Mouse (Mus musculus): ENCODE measurements around the gene Brsk2.
A peak's percentile ranks its signal among the peaks of the same experiment; 100 is the strongest.

Brsk2 gene

DNA sequence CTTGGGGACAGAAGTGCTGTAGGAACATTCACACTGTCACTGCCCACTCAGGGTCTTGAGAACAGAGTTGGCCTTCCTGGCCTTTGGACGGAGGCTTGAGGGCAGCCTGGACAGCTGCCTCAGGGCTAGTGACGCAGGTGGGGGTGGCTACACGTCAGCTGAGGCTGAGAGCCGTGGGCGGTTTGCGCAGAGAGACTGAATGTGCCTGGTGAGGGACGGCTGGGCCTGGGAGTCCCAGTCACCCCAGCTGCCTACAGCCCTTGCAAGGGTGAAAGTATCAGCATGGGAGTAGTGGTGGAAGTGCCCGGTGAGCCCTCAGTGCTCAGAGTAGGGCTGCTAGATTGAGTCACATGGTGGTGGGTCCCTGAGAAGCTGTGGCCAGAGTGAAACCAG, 6.6 kb downstream of the Brsk2 start:
- DNase-seq (ENCODE audit: low spot score): no peak

- no peak for DNase-seq (ENCODE audit: low spot score)
These were observed 8.0 kb downstream of the Brsk2 start for GRCm38 (mm10) chr7:141957524-141958051.

DNA sequence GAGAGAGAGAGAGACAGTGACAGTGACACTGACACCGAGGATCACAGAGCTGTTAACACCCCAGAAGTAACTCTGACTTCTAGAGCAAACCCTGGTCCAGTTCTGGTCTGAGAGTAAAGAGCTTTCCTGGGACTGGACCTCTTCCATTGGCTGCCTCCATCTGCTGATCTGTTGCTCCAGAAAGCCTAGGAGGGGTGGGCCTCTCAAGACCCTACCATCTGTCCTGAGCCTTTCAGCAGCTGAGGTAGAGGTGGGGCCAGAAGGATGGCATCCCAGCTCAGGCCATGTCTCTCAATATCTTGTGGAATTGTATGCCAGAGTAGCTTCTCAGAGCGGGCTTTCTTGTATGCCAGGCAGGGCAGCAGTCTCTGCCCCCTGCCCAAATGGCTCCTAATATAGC, 8.7 kb downstream of the Brsk2 start:
- DNase-seq (ENCODE audit: low spot score): no peak

DNA sequence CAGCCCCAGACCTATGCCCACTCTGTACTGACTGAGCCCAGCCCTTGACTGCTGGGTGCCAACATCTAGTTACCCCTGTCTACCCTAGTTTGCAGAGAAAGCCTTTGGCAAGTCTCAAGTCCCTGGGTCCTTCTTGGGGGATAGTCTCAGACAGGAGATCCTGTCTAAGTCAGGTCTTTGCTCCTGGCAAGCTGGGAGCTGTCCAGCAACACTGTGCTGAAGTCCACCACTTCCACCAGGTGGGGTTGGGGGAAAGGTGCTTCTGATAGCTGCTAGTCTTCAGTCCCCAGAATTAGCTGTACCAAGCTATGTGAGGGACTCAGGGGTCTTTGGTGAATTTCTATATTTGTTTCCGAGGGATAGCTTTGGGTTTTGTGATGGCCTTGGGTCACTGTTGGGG, 9.6 kb downstream of the Brsk2 start:
- DNase-seq (ENCODE audit: low spot score): no peak

DNA sequence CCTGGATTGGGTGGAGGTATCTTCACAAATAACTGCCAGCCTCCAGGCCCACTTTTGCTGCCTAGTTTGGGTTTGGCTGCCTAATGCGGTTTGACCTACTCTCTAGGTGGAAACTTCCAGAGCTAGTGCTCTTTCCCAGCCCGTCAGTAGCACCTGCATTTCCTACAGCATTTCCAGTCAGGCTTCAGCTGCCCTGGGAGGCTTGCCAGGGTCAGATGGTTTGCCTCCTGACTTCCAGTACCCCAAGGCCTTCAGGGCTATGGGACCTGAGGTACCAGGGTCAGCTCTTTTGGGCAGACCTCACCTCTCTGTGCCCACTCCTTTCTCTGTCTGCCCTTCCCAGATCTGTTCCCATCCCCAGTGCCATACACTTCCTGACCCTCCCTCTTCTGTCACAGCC, 11.4 kb downstream of the Brsk2 start:
- no peak for DNase-seq (ENCODE audit: low spot score)

DNA sequence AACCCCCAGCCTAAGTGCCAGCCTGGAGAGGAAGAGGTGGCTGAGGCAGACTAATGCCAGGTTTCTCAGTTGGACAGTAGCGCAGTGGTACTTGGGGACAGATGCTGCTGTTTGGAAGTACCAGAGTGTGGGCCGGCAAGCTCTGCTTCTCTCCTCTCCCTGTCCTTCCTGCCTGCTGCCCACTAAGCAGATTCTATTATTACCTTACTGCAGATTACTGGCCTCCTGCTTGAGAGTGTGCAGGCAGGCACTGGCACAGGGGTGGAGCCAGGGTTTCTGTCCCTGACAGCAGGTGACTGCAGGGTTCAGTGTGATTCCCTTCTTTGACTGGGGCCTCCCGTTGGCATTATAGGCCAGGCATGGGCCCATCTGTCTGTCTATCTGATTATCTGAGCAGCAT, 11.9 kb downstream of the Brsk2 start:
- no peak for DNase-seq (ENCODE audit: low spot score)

GRCm38 (mm10) chr7:141962521-141962920, 13.0 kb downstream of the Brsk2 start:
- DNase-seq (ENCODE audit: low spot score): no peak

- no peak for DNase-seq (ENCODE audit: low spot score)
These were observed 16.7 kb downstream of the Brsk2 start for GRCm38 (mm10) chr7:141966281-141966680.

GRCm38 (mm10) chr7:141972831-141973619, 23.5 kb downstream of the Brsk2 start:
- DNase-seq (ENCODE audit: low spot score): peak; percentile 14

- DNase-seq (ENCODE audit: low spot score): peak; percentile 11
These were observed 28.5 kb downstream of the Brsk2 start for GRCm38 (mm10) chr7:141978003-141978402.

DNA sequence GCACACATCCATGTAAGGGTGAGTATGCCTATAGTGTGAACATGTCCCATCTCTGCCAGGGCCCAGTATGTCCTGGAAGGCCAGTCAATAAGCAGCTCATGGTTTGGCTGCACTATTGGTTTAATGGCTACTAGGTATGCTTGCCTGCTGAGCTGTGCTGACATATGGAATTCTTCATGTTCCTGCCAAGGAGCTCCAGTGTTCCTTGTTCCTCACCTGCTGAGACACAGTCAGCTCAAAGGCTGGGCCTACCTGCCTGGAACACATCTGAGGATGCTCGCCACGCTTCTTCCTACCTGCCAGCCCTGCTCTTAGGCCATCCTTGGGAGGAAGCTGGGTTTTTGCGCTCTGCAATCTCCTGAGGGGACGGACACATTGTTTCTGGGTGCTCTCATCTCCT, 29.7 kb downstream of the Brsk2 start:
- DNase-seq (ENCODE audit: low spot score): no peak

GRCm38 (mm10) chr7:141981237-141981636, 31.7 kb downstream of the Brsk2 start:
- DNase-seq (ENCODE audit: low spot score): no peak

- DNase-seq (ENCODE audit: low spot score): no peak
These were observed 38.8 kb downstream of the Brsk2 start for GRCm38 (mm10) chr7:141988314-141988806.

- DNase-seq (ENCODE audit: low spot score): no peak
These were observed 41.6 kb downstream of the Brsk2 start for GRCm38 (mm10) chr7:141991183-141991582.

- DNase-seq (ENCODE audit: low spot score): no peak
These were observed 44.6 kb downstream of the Brsk2 start for GRCm38 (mm10) chr7:141994121-141994520.

DNA sequence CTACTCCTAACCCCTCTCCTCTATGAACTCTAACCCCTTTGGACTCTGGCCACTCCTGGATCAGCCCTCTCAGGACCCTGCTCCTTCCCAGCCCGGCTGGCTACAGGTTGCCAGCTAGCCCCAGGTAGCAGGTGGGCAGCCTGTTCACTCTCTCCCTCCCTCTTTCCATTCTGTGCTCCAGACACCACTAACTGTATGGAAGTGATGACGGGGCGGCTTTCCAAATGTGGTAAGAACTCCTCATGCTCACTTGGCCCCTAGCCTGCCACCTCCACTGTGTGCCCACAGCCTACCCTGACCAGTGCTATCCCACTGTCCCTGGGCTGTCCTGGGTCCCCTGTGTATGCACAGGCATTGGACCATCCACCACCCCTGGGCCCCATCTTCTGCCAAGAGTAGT, 51.1 kb downstream of the Brsk2 start:
- DNase-seq (ENCODE audit: low spot score): no peak

- no peak for DNase-seq (ENCODE audit: low spot score)
These were observed 52.2 kb downstream of the Brsk2 start for GRCm38 (mm10) chr7:142001597-142002340.

DNA sequence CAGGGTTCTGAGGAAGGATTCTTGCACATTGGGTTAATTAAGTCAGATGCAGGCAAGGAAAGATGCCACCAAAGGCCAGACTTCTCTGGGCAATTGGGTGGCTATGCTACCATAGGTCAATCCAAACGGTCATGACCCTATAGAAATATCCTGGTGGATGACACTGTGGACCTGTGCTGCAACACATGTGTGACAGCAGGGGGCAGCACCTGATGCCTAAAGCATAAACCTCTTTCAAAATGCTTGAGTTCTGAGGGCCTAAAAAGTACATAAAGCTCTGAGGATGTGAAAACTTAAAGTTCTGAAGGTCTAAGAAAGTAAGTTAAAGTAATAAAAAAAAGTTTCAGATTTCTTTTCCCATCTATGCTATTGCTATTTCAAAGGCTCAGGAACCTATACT, 67.0 kb downstream of the Brsk2 start:
- DNase-seq (ENCODE audit: low spot score): peak; percentile 53

DNA sequence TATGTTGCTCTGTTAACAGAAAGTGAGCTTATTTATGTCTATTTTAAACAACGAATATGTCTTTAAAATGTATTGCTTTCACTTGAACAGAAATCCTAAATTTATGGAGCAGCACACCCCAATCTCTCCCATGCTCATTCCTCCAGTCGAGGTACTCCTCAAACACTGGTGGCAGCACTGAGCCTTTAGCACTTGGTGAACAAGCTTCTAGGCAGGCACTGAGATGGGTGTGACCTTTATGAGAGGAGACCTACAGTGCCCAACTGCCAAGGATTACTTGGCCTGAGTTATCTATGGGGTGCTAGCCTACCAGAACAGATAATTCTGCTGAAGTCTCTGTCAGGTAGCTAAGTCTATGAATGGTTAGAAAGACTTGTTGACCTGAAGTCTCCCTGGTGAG, 70.1 kb downstream of the Brsk2 start:
- no peak for DNase-seq (ENCODE audit: low spot score)

- no peak for DNase-seq (ENCODE audit: low spot score)
These were observed 71.3 kb downstream of the Brsk2 start for GRCm38 (mm10) chr7:142020827-142021226.

GRCm38 (mm10) chr7:142025196-142025595, 75.6 kb downstream of the Brsk2 start:
- peak; percentile 54 for DNase-seq (ENCODE audit: low spot score)

DNA sequence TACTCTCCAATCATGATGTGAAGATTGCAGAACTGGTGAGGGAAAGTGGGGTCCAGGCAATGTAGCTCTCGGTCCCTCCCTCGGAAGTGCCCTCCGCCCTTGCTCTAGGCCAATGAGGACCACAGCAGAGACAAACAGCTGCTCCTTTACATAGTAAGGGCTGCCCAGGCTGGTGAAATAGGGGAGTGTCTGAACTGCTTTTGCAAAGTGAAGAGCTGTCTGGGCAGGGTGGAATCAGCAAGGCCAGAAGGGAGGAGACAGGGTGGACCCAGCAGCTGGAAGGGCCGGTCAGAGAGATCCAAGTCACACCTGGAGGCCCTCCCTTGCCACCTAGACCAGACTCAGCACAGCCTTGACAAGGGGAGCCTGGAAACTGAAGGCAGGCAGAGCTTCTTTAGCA, 76.4 kb downstream of the Brsk2 start:
- no peak for DNase-seq (ENCODE audit: low spot score)

DNA sequence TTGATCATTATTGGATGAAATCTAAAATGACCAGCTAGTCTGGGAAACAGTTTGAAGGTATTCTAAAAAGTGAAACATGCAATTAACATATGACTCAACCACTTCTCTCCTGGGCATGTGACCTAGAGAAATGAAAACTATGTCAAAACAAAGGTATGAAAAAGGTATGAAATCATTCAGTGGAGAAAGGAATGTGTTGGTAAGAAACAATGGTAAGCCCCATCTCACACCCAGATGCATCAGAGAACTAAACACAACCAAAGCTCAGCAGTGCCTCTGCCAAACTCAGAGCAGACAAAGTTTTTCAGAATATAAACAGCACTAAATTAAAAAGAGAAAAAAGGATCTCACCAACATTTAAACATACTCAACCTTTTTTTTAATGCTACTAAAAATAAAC, 80.5 kb downstream of the Brsk2 start:
- no peak for DNase-seq (ENCODE audit: low spot score)

Data from MN1 (cell line).